Mouse (Mus musculus): ENCODE results near the gene Atp5g3.
"Not testable (repeated sequence)": the region's sequence is repeated elsewhere in the genome, so short reads cannot be mapped to it uniquely, and the experiment has no call there.

Gene Atp5g3

GRCm38 (mm10) chr2:73911175-73911700 lies at the start of gene Atp5g3:
Gene Atp5g3 (minus strand): TSS chr2:73911326.
- peak; percentile 93 to 94 for DNase-seq (ENCODE audit: low spot score in 2 of 2)

- DNase-seq (ENCODE audit: low spot score in 2 of 2) = no peak
These were observed 47.2 kb upstream of the Atp5g3 start for GRCm38 (mm10) chr2:73958342-73958741.

GRCm38 (mm10) chr2:73953612-73954011 lies 42.5 kb upstream of the Atp5g3 start:
- no peak for DNase-seq (ENCODE audit: low spot score in 2 of 2)

GRCm38 (mm10) chr2:73952597-73953219 lies 41.6 kb upstream of the Atp5g3 start:
- no peak for DNase-seq (ENCODE audit: low spot score in 2 of 2)

GRCm38 (mm10) chr2:73947360-73947759 lies 36.2 kb upstream of the Atp5g3 start:
- DNase-seq (ENCODE audit: low spot score in 2 of 2) = no peak

GRCm38 (mm10) chr2:73943735-73944134 lies 32.6 kb upstream of the Atp5g3 start:
- no peak for DNase-seq (ENCODE audit: low spot score in 2 of 2)

- no peak for DNase-seq (ENCODE audit: low spot score in 2 of 2)
These were observed 31.7 kb upstream of the Atp5g3 start for GRCm38 (mm10) chr2:73942844-73943243.

- no peak for DNase-seq (ENCODE audit: low spot score in 2 of 2)
These were observed 30.2 kb upstream of the Atp5g3 start for GRCm38 (mm10) chr2:73941281-73941680.

- DNase-seq (ENCODE audit: low spot score in 2 of 2) = no peak
These were observed 29.3 kb upstream of the Atp5g3 start for GRCm38 (mm10) chr2:73940471-73940870.

- no peak for DNase-seq (ENCODE audit: low spot score in 2 of 2)
These were observed 27.8 kb upstream of the Atp5g3 start for GRCm38 (mm10) chr2:73938896-73939295.

GRCm38 (mm10) chr2:73932676-73933313 lies 21.7 kb upstream of the Atp5g3 start:
- peak; percentile 59 to 67 for DNase-seq (ENCODE audit: low spot score in 2 of 2)

- DNase-seq (ENCODE audit: low spot score in 2 of 2) = no peak
These were observed 16.6 kb upstream of the Atp5g3 start for GRCm38 (mm10) chr2:73927711-73928110.

- no peak for DNase-seq (ENCODE audit: low spot score in 2 of 2)
These were observed 14.4 kb upstream of the Atp5g3 start for GRCm38 (mm10) chr2:73925539-73925938.

GRCm38 (mm10) chr2:73925089-73925488 lies 14.0 kb upstream of the Atp5g3 start:
- peak; percentile 94 to 96 for DNase-seq (ENCODE audit: low spot score in 2 of 2)

GRCm38 (mm10) chr2:73919642-73920041 lies 8.5 kb upstream of the Atp5g3 start:
- DNase-seq (ENCODE audit: low spot score in 2 of 2) = peak; percentile 64 to 70

GRCm38 (mm10) chr2:73912264-73912663 lies 1.1 kb upstream of the Atp5g3 start:
- DNase-seq (ENCODE audit: low spot score in 2 of 2) = no peak

GRCm38 (mm10) chr2:73910571-73911174 lies 453 bp downstream of the Atp5g3 start:
- DNase-seq (ENCODE audit: low spot score in 2 of 2) = peak; percentile 63 to 70

GRCm38 (mm10) chr2:73909116-73909515 lies 2.0 kb downstream of the Atp5g3 start:
- DNase-seq (ENCODE audit: low spot score in 2 of 2) = no peak

- not testable (repeated sequence) for DNase-seq (ENCODE audit: low spot score in 2 of 2)
These were observed 6.4 kb downstream of the Atp5g3 start for GRCm38 (mm10) chr2:73904679-73905078.

GRCm38 (mm10) chr2:73903536-73903935 lies 7.6 kb downstream of the Atp5g3 start:
- no peak for DNase-seq (ENCODE audit: low spot score in 2 of 2)

- DNase-seq (ENCODE audit: low spot score in 2 of 2) = not testable (repeated sequence)
These were observed 8.8 kb downstream of the Atp5g3 start for GRCm38 (mm10) chr2:73902328-73902727.

GRCm38 (mm10) chr2:73901169-73901568 lies 10.0 kb downstream of the Atp5g3 start:
- no peak for DNase-seq (ENCODE audit: low spot score in 2 of 2)

GRCm38 (mm10) chr2:73900364-73900763 lies 10.8 kb downstream of the Atp5g3 start:
- DNase-seq (ENCODE audit: low spot score in 2 of 2) = no peak

Data from right cerebral cortex, postnatal 10 days (tissue).